Mouse (Mus musculus) hindbrain, embryonic 13.5 days (tissue): ENCODE measurements around the gene Ston1. TPM values are rescaled to one million over a fixed set of nuclear protein-coding genes. Genes with fewer than 3 reads are reported as not detected.
A peak's percentile ranks its signal among the peaks of the same experiment; 100 is the strongest.

Source experiments
- ATAC-seq: fragments of 200-750 bp; cut with Nextera tagmentation; 2 replicates; pipeline ENCODE4 v1.8.0; 2017; ENCODE audit warnings: moderate TSS enrichment; ENCODE audit not compliant: low FRiP score
- H3K27ac ChIP-seq: fragments of 300-500 bp; sonication (generic); 2 replicates; pipeline ENCODE4 v1.5.1; 2015; ENCODE audit warnings: inconsistent platforms, mild to moderate bottlenecking, moderate library complexity
- H3K27me3 ChIP-seq: fragments of 300-500 bp; sonication (generic); 2 replicates; pipeline ENCODE4 v1.6.1; 2015; ENCODE audit warnings: mild to moderate bottlenecking, inconsistent platforms
- H3K36me3 ChIP-seq: fragments of 300-500 bp; sonication (generic); 2 replicates; pipeline ENCODE4 v1.6.1; 2015; ENCODE audit warnings: mild to moderate bottlenecking, inconsistent platforms
- H3K4me1 ChIP-seq: fragments of 300-500 bp; sonication (generic); replicated peaks from 2 replicates; pipeline ENCODE4 v1.6.1; 2015; ENCODE audit warnings: inconsistent platforms
- H3K4me2 ChIP-seq: fragments of 300-500 bp; sonication (generic); 2 replicates; pipeline ENCODE4 v1.6.1; 2015; ENCODE audit warnings: inconsistent platforms, mild to moderate bottlenecking, moderate library complexity
- H3K4me3 ChIP-seq: fragments of 300-500 bp; sonication (generic); 2 replicates; pipeline ENCODE4 v1.5.1; 2015; ENCODE audit warnings: mild to moderate bottlenecking, inconsistent platforms
- H3K9ac ChIP-seq: fragments of 300-500 bp; sonication (generic); 2 replicates; pipeline ENCODE4 v1.6.1; 2015; ENCODE audit warnings: mild to moderate bottlenecking, inconsistent platforms
- H3K9me3 ChIP-seq: fragments of 300-500 bp; sonication (generic); 2 replicates; pipeline ENCODE4 v1.6.1; 2016; ENCODE audit warnings: inconsistent platforms
- WGBS: fragments of 180-500 bp; shearing (Covaris S2); methylation state at CpG from one replicate; pipeline ENCODE4 v1.1.7; 2015; 5-methylcytosine and 5-hydroxymethylcytosine counted together
- polyA plus RNA-seq: library from polyadenylated mRNA; unstranded; fragments of >200 nt; fragmentation: Nextera tagmentation; extraction: Ambion mirVana; gene quantifications from 2 replicates; pipeline ENCODE4 v1.2.1, GENCODE M21; 2015

Ston1 gene
- polyA plus RNA-seq, 1 experiment from 2014 or later: 2.6 TPM

- Histone ChIP-seq H3K36me3 (no peaks in the 10 kb centered on the region), H3K27ac (no peak overlapping the region), H3K9me3 (no peaks in the 10 kb centered on the region), H3K4me1 (no peaks in the 10 kb centered on the region), H3K27me3 (no peaks in the 10 kb centered on the region), H3K4me3 (no peak overlapping the region), H3K4me2 (no peak overlapping the region), H3K9ac (no peak overlapping the region)
- no peak for ATAC-seq
- WGBS: 83% methylated on average over 6 of the region's 6 CpGs
These were observed 61.0 kb downstream of the Ston1 start for GRCm38 (mm10) chr17:88658510-88658909.

- Histone ChIP-seq H3K4me2 (no peak overlapping the region), H3K27me3 (no peaks in the 10 kb centered on the region), H3K4me1 (peaks cover 7% of the 10 kb centered on the region), H3K27ac (no peak overlapping the region), H3K9me3 (no peaks in the 10 kb centered on the region), H3K36me3 (no peaks in the 10 kb centered on the region), H3K9ac (no peak overlapping the region), H3K4me3 (no peak overlapping the region)
- ATAC-seq: no peak
- 56% methylated on average over 2 of the region's 2 CpGs for WGBS
These were observed 68.6 kb downstream of the Ston1 start for GRCm38 (mm10) chr17:88666076-88666475.

GRCm38 (mm10) chr17:88668452-88668851 is 71.0 kb downstream of the Ston1 start, which contains the start of gene Gtf2a1l:
Gene Gtf2a1l, plus strand, starts transcription at chr17:88668660.
- Histone ChIP-seq H3K4me1 (peaks cover 7% of the 10 kb centered on the region), H3K9me3 (no peaks in the 10 kb centered on the region), H3K36me3 (no peaks in the 10 kb centered on the region), H3K27me3 (no peaks in the 10 kb centered on the region), H3K27ac (no peak within 1 kb of the TSS), H3K9ac (no peak within 1 kb of the TSS), H3K4me2 (peak within 1 kb of the TSS; percentile 38), H3K4me3 (no peak within 1 kb of the TSS)
- WGBS: 36% methylated on average over 21 of the region's 21 CpGs
- ATAC-seq: no peak

- H3K36me3 ChIP-seq: no peaks in the 10 kb centered on the region
- no peak overlapping the region for H3K4me2 ChIP-seq
- H3K9ac ChIP-seq: no peak overlapping the region
- 38% methylated on average over 2 of the region's 2 CpGs for WGBS
- H3K27me3 ChIP-seq: no peaks in the 10 kb centered on the region
- no peak overlapping the region for H3K4me3 ChIP-seq
- ATAC-seq: no peak
- no peaks in the 10 kb centered on the region for H3K9me3 ChIP-seq
- peaks cover 7% of the 10 kb centered on the region for H3K4me1 ChIP-seq
- H3K27ac ChIP-seq: no peak overlapping the region; the same call in 1 of the 2 replicates
These were observed 72.4 kb downstream of the Ston1 start for GRCm38 (mm10) chr17:88669921-88670320.

- H3K4me1 ChIP-seq: peaks cover 7% of the 10 kb centered on the region
- no peak overlapping the region for H3K9ac ChIP-seq
- no peak overlapping the region for H3K27ac ChIP-seq
- no peaks in the 10 kb centered on the region for H3K27me3 ChIP-seq
- H3K4me3 ChIP-seq: no peak overlapping the region
- 71% methylated on average over 4 of the region's 4 CpGs for WGBS
- no peaks in the 10 kb centered on the region for H3K9me3 ChIP-seq
- no peaks in the 10 kb centered on the region for H3K36me3 ChIP-seq
- ATAC-seq: no peak
- H3K4me2 ChIP-seq: no peak overlapping the region
These were observed 73.3 kb downstream of the Ston1 start for GRCm38 (mm10) chr17:88670800-88671199.

- Histone ChIP-seq H3K9ac (no peak overlapping the region), H3K27ac (no peak overlapping the region), H3K27me3 (no peaks in the 10 kb centered on the region), H3K9me3 (no peaks in the 10 kb centered on the region), H3K4me3 (no peak overlapping the region), H3K4me2 (no peak overlapping the region), H3K36me3 (no peaks in the 10 kb centered on the region), H3K4me1 (no peaks in the 10 kb centered on the region)
- 93% methylated on average over 23 of the region's 23 CpGs for WGBS
- ATAC-seq: no peak
These were observed 78.1 kb downstream of the Ston1 start for GRCm38 (mm10) chr17:88675310-88676309.

- WGBS: 62% methylated on average over 11 of the region's 11 CpGs
- H3K4me3 ChIP-seq: no peak overlapping the region
These were observed 90.7 kb downstream of the Ston1 start for GRCm38 (mm10) chr17:88688226-88688625.

GRCm38 (mm10) chr17:88696656-88697333 is 99.3 kb downstream of the Ston1 start:
- Histone ChIP-seq H3K9me3 (no peaks in the 10 kb centered on the region), H3K4me3 (no peak overlapping the region), H3K9ac (no peak overlapping the region), H3K27ac (no peak overlapping the region; the same call in 1 of the 2 replicates), H3K4me2 (no peak overlapping the region), H3K27me3 (no peaks in the 10 kb centered on the region), H3K4me1 (peaks cover 6% of the 10 kb centered on the region; the same call in 1 of the 2 replicates), H3K36me3 (no peaks in the 10 kb centered on the region)
- no peak for ATAC-seq
- 45% methylated on average over 9 of the region's 9 CpGs for WGBS

More at GRCm38 (mm10) chr17:88688226-88688625, 90.7 kb downstream of the Ston1 start:
- Histone ChIP-seq H3K9me3 (no peaks in the 10 kb centered on the region), H3K9ac (no peak overlapping the region), H3K27me3 (no peaks in the 10 kb centered on the region), H3K27ac (no peak overlapping the region), H3K36me3 (no peaks in the 10 kb centered on the region), H3K4me2 (no peak overlapping the region), H3K4me1 (peaks cover 5% of the 10 kb centered on the region; the same call in 1 of the 2 replicates)
- ATAC-seq: no peak

GRCm38 (mm10) chr17:88700901-88701300 is 103.4 kb downstream of the Ston1 start:
- Histone ChIP-seq H3K36me3 (no peaks in the 10 kb centered on the region), H3K4me2 (no peak overlapping the region), H3K27ac (no peak overlapping the region), H3K27me3 (no peaks in the 10 kb centered on the region), H3K4me1 (peaks cover 6% of the 10 kb centered on the region; the same call in 1 of the 2 replicates), H3K9me3 (no peaks in the 10 kb centered on the region), H3K9ac (no peak overlapping the region), H3K4me3 (no peak overlapping the region)
- no peak for ATAC-seq

- Histone ChIP-seq H3K27me3 (no peaks in the 10 kb centered on the region), H3K36me3 (no peaks in the 10 kb centered on the region), H3K9ac (no peak overlapping the region), H3K4me2 (no peak overlapping the region), H3K4me3 (no peak overlapping the region), H3K4me1 (peaks cover 9% of the 10 kb centered on the region), H3K27ac (no peak overlapping the region), H3K9me3 (no peaks in the 10 kb centered on the region)
- 31% methylated on average over 6 of the region's 6 CpGs for whole genome bisulfite sequencing
- no peak for ATAC-seq
These were observed 104.9 kb downstream of the Ston1 start for GRCm38 (mm10) chr17:88702345-88702744.

GRCm38 (mm10) chr17:88703112-88703511 is 105.6 kb downstream of the Ston1 start:
- H3K4me1 ChIP-seq: peaks cover 9% of the 10 kb centered on the region
- no peak overlapping the region for H3K4me2 ChIP-seq
- no peak overlapping the region for H3K4me3 ChIP-seq
- WGBS: 46% methylated on average over 4 of the region's 4 CpGs
- no peak for ATAC-seq
- H3K27ac ChIP-seq: no peak overlapping the region
- no peak overlapping the region for H3K9ac ChIP-seq
- no peaks in the 10 kb centered on the region for H3K27me3 ChIP-seq
- H3K9me3 ChIP-seq: no peaks in the 10 kb centered on the region
- H3K36me3 ChIP-seq: no peaks in the 10 kb centered on the region

- H3K4me2 ChIP-seq: peak overlapping the region; percentile 16; the same call in 1 of the 2 replicates
- H3K27me3 ChIP-seq: no peaks in the 10 kb centered on the region
- peaks cover 9% of the 10 kb centered on the region for H3K4me1 ChIP-seq
- no peak overlapping the region for H3K27ac ChIP-seq
- 21% methylated on average over 8 of the region's 8 CpGs for WGBS
- H3K9ac ChIP-seq: no peak overlapping the region
- no peak overlapping the region for H3K4me3 ChIP-seq
- H3K36me3 ChIP-seq: no peaks in the 10 kb centered on the region
- peak; percentile 73 for ATAC-seq
- no peaks in the 10 kb centered on the region for H3K9me3 ChIP-seq
These were observed 108.8 kb downstream of the Ston1 start for GRCm38 (mm10) chr17:88706231-88706649.
